Mouse (Mus musculus) CH12.LX (cell line): Measurements from ENCODE around the gene Gse1. TPM values are rescaled to one million over a fixed set of nuclear protein-coding genes. Genes with fewer than 3 reads are reported as not detected.

Source experiments
- DNase-seq: peaks from one replicate; pipeline ENCODE4 v3.0.0-alpha.2; 2013; ENCODE audit errors: extremely low read depth
- H3K27ac ChIP-seq: 2 replicates; pipeline ENCODE4 v1.5.1; 2012; ENCODE audit warnings: low read depth, mild to moderate bottlenecking, control low read depth, moderate library complexity; ENCODE audit not compliant: insufficient read depth
- H3K27me3 ChIP-seq: replicated peaks from 2 replicates; pipeline ENCODE3; 2012; ENCODE audit warnings: inconsistent platforms
- H3K36me3 ChIP-seq, 2 experiments: replicated peaks in 1 of 2; 2 replicates each; pipeline versions ENCODE3 to v1.6.1; 2012; ENCODE audit warnings: inconsistent platforms in 1 of 2, low read length in 1 of 2, mild to moderate bottlenecking in 1 of 2, mixed read lengths in 1 of 2, moderate library complexity in 1 of 2; ENCODE audit not compliant: control insufficient read depth in 1 of 2, insufficient read depth in 1 of 2
- H3K4me1 ChIP-seq, 2 experiments: 2 replicates each; pipeline ENCODE4 v1.6.1; 2012; ENCODE audit warnings: inconsistent platforms in 1 of 2, moderate library complexity in 1 of 2; ENCODE audit not compliant: insufficient read depth in 2 of 2, control insufficient read depth in 1 of 2
- H3K4me2 ChIP-seq: 2 replicates; pipeline ENCODE4 v1.6.1; 2012; ENCODE audit warnings: low read depth, mild to moderate bottlenecking, control low read depth; ENCODE audit not compliant: poor library complexity, insufficient read depth, severe bottlenecking
- H3K4me3 ChIP-seq, 3 experiments: fragments of 150-350 bp in 1 of 3; sonication (generic) in 1 of 3; replicated peaks in 1 of 3; 2 replicates each; pipeline versions ENCODE3 to v1.5.1; 2011 to 2012; ENCODE audit warnings: low read depth in 2 of 3, low read length in 2 of 3, mild to moderate bottlenecking in 2 of 3, moderate library complexity in 2 of 3, control low read depth in 1 of 3, improper control_type of control experiment in 1 of 3, inconsistent platforms in 1 of 3, mixed read lengths in 1 of 3; ENCODE audit not compliant: poor library complexity in 1 of 3
- H3K79me2 ChIP-seq: replicated peaks from 2 replicates; pipeline ENCODE4 v1.6.1; 2012; ENCODE audit warnings: mild to moderate bottlenecking, moderate library complexity; ENCODE audit not compliant: control insufficient read depth, poor library complexity, insufficient read depth, severe bottlenecking; ENCODE audit errors: extremely low read depth
- H3K9ac ChIP-seq: 2 replicates; pipeline ENCODE4 v1.6.1; 2012; ENCODE audit warnings: low read depth, mild to moderate bottlenecking, control low read depth, moderate library complexity; ENCODE audit not compliant: insufficient read depth
- H3K9me3 ChIP-seq: replicated peaks from 2 replicates; pipeline ENCODE3; 2012; ENCODE audit warnings: low read length, inconsistent platforms, mixed read lengths
- BHLHE40 ChIP-seq: IDR thresholded peaks from 2 replicates; pipeline ENCODE4 v1.6.1; 2011; ENCODE audit warnings: mild to moderate bottlenecking, low read depth, low read length, improper control_type of control experiment
- CTCF ChIP-seq, 2 experiments: IDR thresholded peaks in 1 of 2; conservative IDR thresholded peaks in 1 of 2; 2 replicates each; pipeline ENCODE4 v1.5.1; 2011 to 2012; ENCODE audit warnings: low read depth in 2 of 2, low read length in 2 of 2, improper control_type of control experiment in 1 of 2, inconsistent platforms in 1 of 2, mild to moderate bottlenecking in 1 of 2, moderate library complexity in 1 of 2
- E2F4 ChIP-seq: IDR thresholded peaks from 2 replicates; pipeline ENCODE4 v1.6.1; 2011; ENCODE audit warnings: low read depth, low read length, improper control_type of control experiment; ENCODE audit not compliant: insufficient replicate concordance
- ETS1 ChIP-seq: conservative IDR thresholded peaks from 2 replicates; pipeline ENCODE4 v1.6.1; 2012; ENCODE audit warnings: low read depth, mild to moderate bottlenecking, inconsistent platforms, low read length, improper control_type of control experiment, moderate library complexity
- IRF4 ChIP-seq: IDR thresholded peaks from 2 replicates; pipeline ENCODE4 v1.6.1; 2014; ENCODE audit warnings: low read depth, mild to moderate bottlenecking, inconsistent platforms, low read length, improper control_type of control experiment
- JUND ChIP-seq: conservative IDR thresholded peaks from 2 replicates; pipeline ENCODE4 v1.6.1; 2011; ENCODE audit warnings: low read depth, low read length, improper control_type of control experiment
- KAT2A ChIP-seq: IDR thresholded peaks from 2 replicates; pipeline ENCODE4 v1.6.1; 2012; ENCODE audit warnings: low read length, improper control_type of control experiment, inconsistent platforms; ENCODE audit not compliant: insufficient replicate concordance
- MAFK ChIP-seq: IDR thresholded peaks from 2 replicates; pipeline ENCODE4 v1.6.1; 2011; ENCODE audit warnings: low read length, improper control_type of control experiment; ENCODE audit not compliant: insufficient replicate concordance
- MAX ChIP-seq: IDR thresholded peaks from 2 replicates; pipeline ENCODE4 v1.6.1; 2011; ENCODE audit warnings: low read length, improper control_type of control experiment
- MEF2A ChIP-seq: IDR thresholded peaks from 2 replicates; pipeline ENCODE4 v1.6.1; 2014; ENCODE audit warnings: low read depth, mild to moderate bottlenecking, inconsistent platforms, low read length, improper control_type of control experiment, borderline replicate concordance
- NELFE ChIP-seq: IDR thresholded peaks from 2 replicates; pipeline ENCODE4 v1.6.1; 2011; ENCODE audit warnings: low read depth, low read length, improper control_type of control experiment
- NRF1 ChIP-seq: IDR thresholded peaks from 2 replicates; pipeline ENCODE4 v1.6.1; 2014; ENCODE audit warnings: low read depth, mild to moderate bottlenecking, inconsistent platforms, low read length, improper control_type of control experiment, moderate library complexity
- PAX5 ChIP-seq: IDR thresholded peaks from 2 replicates; pipeline ENCODE4 v1.6.1; 2012; ENCODE audit warnings: low read length, inconsistent platforms, mixed read lengths
- RCOR1 ChIP-seq: conservative IDR thresholded peaks from 2 replicates; pipeline ENCODE4 v1.6.1; 2012; ENCODE audit warnings: low read depth, mild to moderate bottlenecking, inconsistent platforms, low read length, improper control_type of control experiment
- SIN3A ChIP-seq: IDR thresholded peaks from 2 replicates; pipeline ENCODE4 v1.6.1; 2012; ENCODE audit warnings: low read length, improper control_type of control experiment, inconsistent platforms
- SMC3 ChIP-seq: IDR thresholded peaks from 2 replicates; pipeline ENCODE4 v1.6.1; 2011; ENCODE audit warnings: low read depth, low read length, improper control_type of control experiment
- TBP ChIP-seq: conservative IDR thresholded peaks from 2 replicates; pipeline ENCODE4 v1.6.1; 2011; ENCODE audit warnings: low read depth, low read length, improper control_type of control experiment
- TCF12 ChIP-seq: IDR thresholded peaks from 2 replicates; pipeline ENCODE4 v1.6.1; 2014; ENCODE audit warnings: low read depth, mild to moderate bottlenecking, inconsistent platforms, low read length, improper control_type of control experiment
- ZC3H11A ChIP-seq: IDR thresholded peaks from 2 replicates; pipeline ENCODE4 v1.6.1; 2012; ENCODE audit warnings: low read depth, mild to moderate bottlenecking, inconsistent platforms, low read length, improper control_type of control experiment
- ZMIZ1 ChIP-seq: IDR thresholded peaks from 2 replicates; pipeline ENCODE4 v1.6.1; 2012; ENCODE audit warnings: low read depth, mild to moderate bottlenecking, inconsistent platforms, low read length, improper control_type of control experiment
- ZNF384 ChIP-seq: IDR thresholded peaks from 2 replicates; pipeline ENCODE4 v1.6.1; 2012; ENCODE audit warnings: low read depth, low read length, improper control_type of control experiment, inconsistent platforms
- dilution Hi-C: fragments of 300-500 bp; cut with MboI; formaldehyde crosslinking; loops from 2 replicates; pipeline ENCODE4 v1.14.3; 2020; ENCODE audit warnings: low sequenced_read_pairs; ENCODE audit not compliant: extremely low pct_unique_long_range_greater_than_20kb, extremely low pct_ligation_motif_present
- in situ Hi-C: fragments of 300-500 bp; cut with MboI; formaldehyde crosslinking; loops from 3 replicates; pipeline ENCODE4 v1.14.3; 2019; ENCODE audit warnings: low sequenced_read_pairs, low pct_ligation_motif_present, low pct_unique_long_range_greater_than_20kb, mixed read lengths
- polyA plus RNA-seq: library from polyadenylated mRNA; unstranded; fragments of >175 nt; gene quantifications from 2 replicates; pipeline ENCODE4 v1.2.1, GENCODE M21; 2012; ENCODE audit warnings: low read depth; ENCODE audit not compliant: insufficient read length
- total RNA-seq, 2 experiments: library from RNA; depleted of rRNA; stranded (reverse); fragments of 300-350 nt in 1 of 2; fragments of >200 nt in 1 of 2; gene quantifications; 2 replicates each; pipeline ENCODE4 v1.2.3; 2012 to 2014

Gse1 gene
- total and polyA plus RNA-seq, 3 experiments: 1.3 to 9.8 (median 8.5) TPM

GRCm38 (mm10) chr8:120550937-120551676 is 322.9 kb downstream of the Gse1 start:
- in situ Hi-C loops: no loop called here
- H3K79me2 ChIP-seq: peaks cover 81% of the 10 kb centered on the region
- H3K4me2 ChIP-seq: no peak overlapping the region
- H3K27me3 ChIP-seq: no peaks in the 10 kb centered on the region
- no peak overlapping the region for H3K9ac ChIP-seq
- H3K9me3 ChIP-seq: no peaks in the 10 kb centered on the region
- dilution Hi-C loops: no loop called here
- no peak for DNase-seq
- no peak for TF ChIP-seq ZMIZ1
- TF ChIP-seq NRF1: no peak
- no peak for TF ChIP-seq IRF4
- TF ChIP-seq KAT2A: no peak
- no peak for TF ChIP-seq ZC3H11A
- TF ChIP-seq SMC3: no peak
- no peak overlapping the region for H3K4me3 ChIP-seq
- no peak overlapping the region for H3K27ac ChIP-seq
- H3K36me3 ChIP-seq: peaks cover 24 to 78% of the 10 kb centered on the region in 2 experiments
- H3K4me1 ChIP-seq: peaks cover 45 to 88% of the 10 kb centered on the region in 2 experiments

GRCm38 (mm10) chr8:120551677-120551980 is 323.4 kb downstream of the Gse1 start:
- H3K4me1 ChIP-seq: peaks cover 49 to 88% of the 10 kb centered on the region in 2 experiments
- no peak overlapping the region for H3K4me2 ChIP-seq
- dilution Hi-C loops: no loop called here
- H3K36me3 ChIP-seq: peaks cover 24 to 79% of the 10 kb centered on the region in 2 experiments
- TF ChIP-seq IRF4 (no peak), MEF2A (no peak), NELFE (no peak), JUND (no peak), MAX (no peak), ZNF384 (no peak), RCOR1 (no peak), SIN3A (no peak), PAX5 (no peak), TCF12 (no peak), KAT2A (no peak), TBP (no peak), ZMIZ1 (no peak), BHLHE40 (no peak), SMC3 (no peak), ZC3H11A (no peak), ETS1 (no peak), E2F4 (no peak), CTCF (conservative IDR thresholded peaks at IDR 0.05 in 1 of 2, IDR thresholded peaks at IDR 0.05 in 1 of 2; ENCODE audit: low read depth in 2 of 2, low read length in 2 of 2) (no peak), MAFK (no peak)
- no peak overlapping the region for H3K27ac ChIP-seq
- H3K9ac ChIP-seq: no peak overlapping the region
- DNase-seq: no peak
- in situ Hi-C loops: no loop called here
- H3K9me3 ChIP-seq: no peaks in the 10 kb centered on the region
- H3K79me2 ChIP-seq: peaks cover 79% of the 10 kb centered on the region
- no peak overlapping the region for H3K4me3 ChIP-seq
- H3K27me3 ChIP-seq: no peaks in the 10 kb centered on the region
